Mouse (Mus musculus): ENCODE measurements around the gene Dazap2.

GRCm38 (mm10) chr15:100633341-100633740 lies 18.2 kb downstream of the Dazap2 start:
- TF ChIP-seq CTCF (IDR thresholded peaks at IDR 0.05; ENCODE audit: control insufficient read depth, insufficient read depth, low read length) (no peak), POLR2A (IDR thresholded peaks at IDR 0.05; ENCODE audit: borderline replicate concordance, control insufficient read depth, low read depth, low read length) (no peak)
